Mouse (Mus musculus) kidney, adult 11 months (tissue): ENCODE data around the gene 6330403K07Rik.

Source experiments
- DNase-seq: peaks from one replicate; pipeline ENCODE4 v3.0.0; 2022

Gene 6330403K07Rik

DNA sequence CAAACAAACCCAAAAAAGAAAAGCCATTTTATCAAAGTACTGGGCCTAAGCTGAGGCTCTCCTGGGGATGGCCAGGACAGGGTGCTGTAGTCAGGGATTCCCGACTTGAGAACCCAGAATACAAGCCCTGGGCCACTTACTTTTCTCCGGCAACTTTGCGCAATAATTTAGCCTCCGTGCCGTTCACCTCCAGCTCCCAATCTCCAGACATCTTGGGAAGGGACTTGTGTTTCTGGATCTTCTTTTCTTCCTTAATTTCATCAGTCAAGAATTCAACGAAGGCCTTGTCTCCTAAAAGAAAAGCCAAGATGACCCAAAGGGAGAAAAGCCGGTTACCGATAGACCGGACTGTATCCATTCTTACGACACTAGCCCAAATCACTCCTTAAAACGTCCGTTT lies 51.3 kb downstream of the 6330403K07Rik start:
- DNase-seq = no peak
